Mouse (Mus musculus) kidney, adult 11 months (tissue): ENCODE results near the gene Wdr86.

Experiments
- DNase-seq: peaks from one replicate; pipeline ENCODE4 v3.0.0; 2022

Wdr86 gene

DNA sequence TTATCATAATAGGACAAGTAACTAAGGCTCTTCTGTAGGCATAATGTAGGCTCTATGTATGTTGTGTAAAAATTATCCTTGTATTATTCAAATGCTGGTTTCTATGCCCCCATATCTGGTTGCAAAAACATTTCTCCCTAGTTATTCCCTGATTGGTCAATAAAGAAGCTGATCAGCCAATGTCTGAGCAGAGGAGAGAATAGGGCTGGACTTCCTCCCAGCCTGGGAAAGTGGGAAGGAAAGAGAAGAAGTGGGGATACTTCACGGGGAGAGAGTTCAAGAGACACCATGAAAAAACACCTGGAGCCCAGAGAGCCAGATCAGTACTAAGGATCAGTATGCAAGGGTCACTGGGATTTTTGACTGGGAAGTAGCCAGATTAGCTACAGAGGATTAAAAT, 49.1 kb downstream of the Wdr86 start:
- DNase-seq: no peak

DNA sequence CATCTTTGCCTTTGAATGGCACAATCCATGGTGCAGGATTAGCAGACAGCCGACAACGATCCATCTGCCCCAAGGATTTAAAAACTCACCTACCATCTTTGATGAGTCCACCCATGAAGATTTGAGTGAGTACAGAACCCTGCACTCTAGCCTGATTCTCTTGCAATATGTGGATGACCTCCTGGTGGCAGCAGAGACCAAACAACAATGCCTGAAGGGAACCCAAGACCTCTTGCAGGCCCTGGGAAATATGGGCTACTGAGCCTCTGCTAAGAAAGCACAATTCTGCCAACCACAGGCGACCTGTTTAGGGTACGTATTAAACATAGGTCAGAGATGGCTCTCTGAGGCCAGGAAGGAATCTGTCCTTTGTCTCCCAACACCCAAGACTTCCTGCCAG, 56.3 kb downstream of the Wdr86 start:
- peak; percentile 62 for DNase-seq
